Mouse (Mus musculus): ENCODE measurements at regions not wholly inside any gene's neighbourhood (a gene's known extent, or its start where the extent isn't known, plus 50 kb on each side); places are given as distances from the start of the nearest gene placed in this dataset.
"Not testable (repeated sequence)": the region's sequence is repeated elsewhere in the genome, so short reads cannot be mapped to it uniquely, and the experiment has no call there.

GRCm38 (mm10) chr2:162867516-162868029 is 63.8 kb upstream of the Srsf6 start:
- no peak for ATAC-seq (replicated peaks in 1 of 2; ENCODE audit: insufficient read depth in 1 of 2, low FRiP score in 2 of 2, low TSS enrichment in 1 of 2, low read depth in 1 of 2, poor library complexity in 2 of 2, severe bottlenecking in 2 of 2)

GRCm38 (mm10) chr2:162866613-162867314 is 64.6 kb upstream of the Srsf6 start:
- ATAC-seq (replicated peaks in 1 of 2; ENCODE audit: insufficient read depth in 1 of 2, low FRiP score in 2 of 2, low TSS enrichment in 1 of 2, low read depth in 1 of 2, poor library complexity in 2 of 2, severe bottlenecking in 2 of 2): no peak

- ATAC-seq (replicated peaks in 1 of 2; ENCODE audit: insufficient read depth in 1 of 2, low FRiP score in 2 of 2, low TSS enrichment in 1 of 2, low read depth in 1 of 2, poor library complexity in 2 of 2, severe bottlenecking in 2 of 2): peak in 1 of 2 experiments; percentile 25; a peak in 1 of 4 replicates
Measured at GRCm38 (mm10) chr2:162864571-162864970, 66.8 kb upstream of the Srsf6 start.

GRCm38 (mm10) chr2:162854606-162855005 is 76.7 kb upstream of the Srsf6 start:
- ATAC-seq (replicated peaks in 1 of 2; ENCODE audit: insufficient read depth in 1 of 2, low FRiP score in 2 of 2, low TSS enrichment in 1 of 2, low read depth in 1 of 2, poor library complexity in 2 of 2, severe bottlenecking in 2 of 2): no peak

- ATAC-seq (replicated peaks in 1 of 2; ENCODE audit: insufficient read depth in 1 of 2, low FRiP score in 2 of 2, low TSS enrichment in 1 of 2, low read depth in 1 of 2, poor library complexity in 2 of 2, severe bottlenecking in 2 of 2): no peak
Measured at GRCm38 (mm10) chr2:162853576-162853975, 77.8 kb upstream of the Srsf6 start.

- not testable (repeated sequence) for ATAC-seq (replicated peaks in 1 of 2; ENCODE audit: insufficient read depth in 1 of 2, low FRiP score in 2 of 2, low TSS enrichment in 1 of 2, low read depth in 1 of 2, poor library complexity in 2 of 2, severe bottlenecking in 2 of 2)
Measured at GRCm38 (mm10) chr2:162841761-162842160, 89.6 kb upstream of the Srsf6 start.

GRCm38 (mm10) chr2:162837776-162838175 is 93.6 kb upstream of the Srsf6 start:
- ATAC-seq (replicated peaks in 1 of 2; ENCODE audit: insufficient read depth in 1 of 2, low FRiP score in 2 of 2, low TSS enrichment in 1 of 2, low read depth in 1 of 2, poor library complexity in 2 of 2, severe bottlenecking in 2 of 2): no peak

- no peak for ATAC-seq (replicated peaks in 1 of 2; ENCODE audit: insufficient read depth in 1 of 2, low FRiP score in 2 of 2, low TSS enrichment in 1 of 2, low read depth in 1 of 2, poor library complexity in 2 of 2, severe bottlenecking in 2 of 2)
Measured at GRCm38 (mm10) chr2:162833741-162834140, 97.6 kb upstream of the Srsf6 start.

- ATAC-seq (replicated peaks in 1 of 2; ENCODE audit: insufficient read depth in 1 of 2, low FRiP score in 2 of 2, low TSS enrichment in 1 of 2, low read depth in 1 of 2, poor library complexity in 2 of 2, severe bottlenecking in 2 of 2): peak; percentile 37 to 49; a peak in 2 of 4 replicates
Measured at GRCm38 (mm10) chr2:162818787-162819186, 112.5 kb upstream of the Srsf6 start.

GRCm38 (mm10) chr2:162814205-162814604 is 117.1 kb upstream of the Srsf6 start:
- peak; percentile 51 to 59; a peak in 2 of 4 replicates for ATAC-seq (replicated peaks in 1 of 2; ENCODE audit: insufficient read depth in 1 of 2, low FRiP score in 2 of 2, low TSS enrichment in 1 of 2, low read depth in 1 of 2, poor library complexity in 2 of 2, severe bottlenecking in 2 of 2)

- no peak for ATAC-seq (replicated peaks in 1 of 2; ENCODE audit: insufficient read depth in 1 of 2, low FRiP score in 2 of 2, low TSS enrichment in 1 of 2, low read depth in 1 of 2, poor library complexity in 2 of 2, severe bottlenecking in 2 of 2)
Measured at GRCm38 (mm10) chr2:162807747-162808146, 123.6 kb upstream of the Srsf6 start.

- no peak for ATAC-seq (replicated peaks in 1 of 2; ENCODE audit: insufficient read depth in 1 of 2, low FRiP score in 2 of 2, low TSS enrichment in 1 of 2, low read depth in 1 of 2, poor library complexity in 2 of 2, severe bottlenecking in 2 of 2)
Measured at GRCm38 (mm10) chr2:162796528-162796927, 134.8 kb upstream of the Srsf6 start.

- no peak for ATAC-seq (replicated peaks in 1 of 2; ENCODE audit: insufficient read depth in 1 of 2, low FRiP score in 2 of 2, low TSS enrichment in 1 of 2, low read depth in 1 of 2, poor library complexity in 2 of 2, severe bottlenecking in 2 of 2)
Measured at GRCm38 (mm10) chr2:162794285-162794684, 133.3 kb upstream of the Ptprt start.

- no peak for ATAC-seq (replicated peaks in 1 of 2; ENCODE audit: insufficient read depth in 1 of 2, low FRiP score in 2 of 2, low TSS enrichment in 1 of 2, low read depth in 1 of 2, poor library complexity in 2 of 2, severe bottlenecking in 2 of 2)
Measured at GRCm38 (mm10) chr2:162791374-162792098, 130.6 kb upstream of the Ptprt start.

GRCm38 (mm10) chr2:162784176-162784813 is 123.3 kb upstream of the Ptprt start:
- no peak for ATAC-seq (replicated peaks in 1 of 2; ENCODE audit: insufficient read depth in 1 of 2, low FRiP score in 2 of 2, low TSS enrichment in 1 of 2, low read depth in 1 of 2, poor library complexity in 2 of 2, severe bottlenecking in 2 of 2)

GRCm38 (mm10) chr2:162781599-162781998 is 120.7 kb upstream of the Ptprt start:
- ATAC-seq (replicated peaks in 1 of 2; ENCODE audit: insufficient read depth in 1 of 2, low FRiP score in 2 of 2, low TSS enrichment in 1 of 2, low read depth in 1 of 2, poor library complexity in 2 of 2, severe bottlenecking in 2 of 2): no peak

- no peak for ATAC-seq (replicated peaks in 1 of 2; ENCODE audit: insufficient read depth in 1 of 2, low FRiP score in 2 of 2, low TSS enrichment in 1 of 2, low read depth in 1 of 2, poor library complexity in 2 of 2, severe bottlenecking in 2 of 2)
Measured at GRCm38 (mm10) chr2:162776542-162776941, 115.6 kb upstream of the Ptprt start.

GRCm38 (mm10) chr2:162772520-162772919 is 111.6 kb upstream of the Ptprt start:
- ATAC-seq (replicated peaks in 1 of 2; ENCODE audit: insufficient read depth in 1 of 2, low FRiP score in 2 of 2, low TSS enrichment in 1 of 2, low read depth in 1 of 2, poor library complexity in 2 of 2, severe bottlenecking in 2 of 2): no peak

Data from hematopoietic stem cell, adult 5-6 weeks (primary cell).